Mouse (Mus musculus): Measurements from ENCODE around the gene Tgm2.

- TF ChIP-seq CTCF (IDR thresholded peaks at IDR 0.05; ENCODE audit: extremely low read depth, insufficient read depth, insufficient read length, insufficient replicate concordance) (no peak), POLR2A (IDR thresholded peaks at IDR 0.05; ENCODE audit: low read depth, low read length) (no peak)
These were observed 6.6 kb downstream of the Tgm2 start for GRCm38 (mm10) chr2:158139628-158140027.
